Mouse (Mus musculus) MEL-GATA-1-ER (cell line): ENCODE data around the gene Slc43a1.

Experiments
- DNase-seq: peaks from one replicate; pipeline ENCODE4 v3.0.0-alpha.2; 2012; ENCODE audit warnings: low read depth; ENCODE audit errors: extremely low read depth

Slc43a1 gene

DNA sequence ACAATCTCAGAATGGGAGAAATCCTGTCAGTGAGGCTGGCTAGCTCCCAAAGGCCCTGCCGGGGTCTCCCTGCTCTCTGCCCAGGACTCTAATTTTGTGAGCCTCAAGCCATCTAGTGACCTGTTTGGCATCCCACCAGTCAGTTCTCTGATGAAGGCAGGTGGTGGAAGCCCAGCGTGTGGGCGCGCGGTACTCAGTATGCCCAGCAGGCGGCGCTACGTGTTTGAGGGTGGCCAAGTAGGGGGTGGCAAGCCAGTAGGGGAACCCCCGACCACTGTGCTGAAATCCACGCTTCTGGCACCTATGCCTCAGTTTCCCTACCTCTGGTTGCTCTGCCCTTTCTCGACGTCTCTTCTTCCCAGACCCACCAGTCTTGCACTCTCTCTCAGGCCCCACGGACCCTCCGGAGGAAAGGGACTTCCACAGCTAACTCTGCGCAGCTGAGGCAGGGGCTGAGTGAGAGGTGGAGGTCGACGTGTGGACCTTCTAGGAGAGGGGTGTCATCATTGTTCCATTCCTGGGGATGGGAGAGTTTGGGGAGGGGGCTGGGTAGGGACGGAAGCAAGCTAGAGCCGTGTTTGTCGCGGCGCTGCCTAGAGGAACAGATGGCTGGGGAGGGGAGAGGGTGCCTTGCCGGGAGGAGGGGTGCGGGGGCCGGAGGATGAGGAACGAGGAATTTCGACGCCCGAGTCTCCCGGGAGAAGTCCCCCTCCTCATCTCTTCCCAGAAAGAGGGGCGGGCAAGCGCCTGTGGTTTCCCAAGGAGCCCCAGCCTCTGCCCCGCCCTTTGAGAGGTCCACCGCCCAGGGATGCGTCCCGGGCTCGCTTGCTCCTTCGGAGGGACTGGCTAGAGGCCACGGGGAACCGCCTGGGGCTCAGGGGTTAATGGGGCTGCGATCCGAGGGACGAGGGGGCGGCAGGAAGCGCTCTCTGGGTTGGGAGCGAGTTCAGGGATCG is 27.2 kb downstream of the Slc43a1 start:
- DNase-seq = no peak

DNA sequence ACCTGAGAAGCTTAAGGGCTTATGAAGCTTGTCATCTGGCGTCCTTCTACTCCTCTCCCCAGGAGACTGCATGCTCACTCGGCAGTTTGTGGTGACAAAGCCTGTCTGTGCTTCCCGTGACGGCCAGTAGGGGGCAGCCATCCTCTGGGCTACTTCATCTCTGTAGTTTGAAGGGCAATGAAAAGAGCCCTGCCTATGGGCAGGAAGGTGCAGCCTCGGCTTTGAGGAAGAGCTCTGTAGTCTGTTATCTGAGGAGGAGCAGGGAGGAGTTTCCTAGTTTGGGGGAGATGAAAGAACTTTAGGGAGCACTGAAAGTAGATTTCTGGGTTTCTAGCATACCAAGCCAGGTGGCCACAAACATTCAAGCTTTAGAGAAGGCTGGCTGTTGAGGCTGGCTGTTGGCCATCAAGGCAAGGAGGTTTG is 29.9 kb downstream of the Slc43a1 start:
- peak; percentile 96 for DNase-seq

DNA sequence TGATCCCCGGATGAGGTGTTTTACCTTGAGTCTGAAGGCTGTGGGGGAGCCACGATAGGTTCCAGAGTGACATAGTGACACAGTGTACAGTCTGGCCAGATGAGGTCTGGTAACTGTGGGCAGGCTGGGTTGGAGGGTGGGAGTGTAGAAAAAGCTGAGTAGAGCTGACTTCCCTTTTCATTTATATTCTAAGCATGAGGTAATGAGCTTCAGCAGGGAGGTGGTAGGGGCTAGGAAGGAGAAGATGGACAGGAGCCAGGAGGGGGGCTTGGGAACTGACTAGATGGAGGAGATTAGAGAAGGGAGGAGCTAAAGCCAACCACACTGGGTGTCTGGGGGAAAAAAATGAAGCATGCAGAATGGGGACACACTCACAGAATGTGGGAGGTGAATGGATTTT is 30.3 kb downstream of the Slc43a1 start:
- peak; percentile 64 for DNase-seq

DNA sequence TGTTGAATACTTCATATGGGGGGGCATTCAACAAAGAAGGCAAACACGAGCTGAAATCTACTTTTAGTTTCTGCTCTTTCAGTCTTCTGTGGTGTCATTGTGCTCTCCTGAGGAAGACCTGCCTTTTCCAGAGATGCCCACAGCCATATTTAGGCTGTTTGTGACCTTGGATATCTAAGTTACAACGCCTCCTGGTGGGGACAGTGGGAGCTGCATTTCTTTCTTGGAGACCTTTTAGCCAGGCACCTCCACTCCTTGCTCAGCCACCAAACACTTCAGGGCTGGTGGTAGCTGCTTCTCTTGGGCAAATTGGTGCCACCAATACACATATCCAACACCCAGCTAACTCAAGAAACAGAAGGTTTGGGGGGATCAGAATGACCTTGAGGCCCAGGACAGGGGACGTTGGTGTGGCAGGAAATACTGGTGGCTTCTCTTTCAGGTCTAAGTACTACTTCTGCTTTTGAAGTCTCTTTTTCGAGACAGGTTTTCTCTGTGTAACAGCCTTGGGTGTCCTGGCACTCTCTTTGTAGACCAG is 32.0 kb downstream of the Slc43a1 start:
- DNase-seq = peak; percentile 46

DNA sequence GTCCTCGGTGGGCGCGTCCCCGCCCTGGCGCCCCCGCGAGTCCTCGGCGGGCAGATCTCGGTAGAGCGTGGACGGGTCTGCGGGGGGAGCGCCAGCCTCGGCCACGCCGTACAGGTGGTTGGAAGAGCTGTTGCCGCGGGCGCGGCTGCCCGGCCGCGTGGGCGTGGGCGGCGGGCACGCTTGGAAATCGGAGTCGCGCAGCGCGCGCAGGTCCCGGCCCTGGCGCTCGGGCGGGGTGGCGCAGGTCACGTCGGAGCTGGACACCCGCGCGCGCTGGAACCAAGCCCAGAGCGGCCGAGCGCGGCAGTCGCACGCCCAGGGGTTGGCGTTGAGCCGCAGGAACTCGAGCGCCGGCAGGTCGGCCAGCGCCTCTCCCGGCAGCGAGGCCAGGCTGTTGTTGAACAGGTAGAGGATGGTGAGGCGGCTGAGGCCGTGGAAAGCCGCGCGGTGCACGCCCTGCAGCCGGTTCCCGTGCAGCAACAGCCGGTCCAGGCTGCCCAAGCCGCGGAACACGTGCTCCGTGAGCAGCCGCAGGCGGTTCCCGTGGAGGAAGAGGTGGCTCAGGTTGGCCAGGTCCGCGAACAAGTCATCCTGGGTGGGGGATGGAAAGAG is 33.6 kb downstream of the Slc43a1 start:
- no peak for DNase-seq

DNA sequence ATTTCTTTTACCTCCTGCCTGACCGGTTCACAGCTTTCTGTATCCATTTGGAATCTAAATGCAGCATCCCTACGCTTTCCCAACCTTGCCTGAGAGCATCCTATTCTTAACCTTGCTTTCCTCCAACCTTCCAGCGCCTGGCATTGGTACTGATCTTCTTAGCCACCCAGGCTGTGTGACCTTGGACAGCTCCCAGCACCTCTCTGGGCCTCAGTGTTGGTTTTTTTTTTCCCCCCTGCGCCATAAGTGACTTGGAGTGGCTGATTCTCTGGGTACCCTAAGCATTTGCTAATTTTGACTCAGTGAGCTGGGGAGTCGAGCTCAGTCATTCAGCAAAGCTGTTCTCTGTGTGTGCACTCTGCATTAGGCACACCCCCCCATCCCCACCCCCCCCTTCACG is 37.2 kb downstream of the Slc43a1 start:
- DNase-seq = no peak

DNA sequence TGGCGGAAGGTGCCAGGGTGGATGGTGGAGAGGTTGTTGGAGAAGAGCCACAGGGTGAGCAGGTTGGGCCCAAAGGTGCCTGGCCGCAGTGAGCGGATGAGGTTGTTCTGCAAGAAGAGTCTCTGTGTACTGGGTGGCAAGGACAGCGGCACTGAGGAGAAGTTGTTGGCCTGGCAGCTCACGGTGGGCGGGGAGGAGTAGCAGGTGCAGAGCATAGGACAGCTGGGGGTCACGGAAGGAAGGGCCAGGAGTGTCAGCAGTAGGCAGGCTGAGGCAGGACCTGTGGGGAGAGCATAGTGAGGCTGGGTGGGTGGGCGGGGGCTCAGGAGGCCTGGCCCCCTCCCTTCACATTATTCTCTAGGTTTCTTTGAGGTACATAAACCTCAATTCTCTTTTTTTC is 41.9 kb downstream of the Slc43a1 start:
- DNase-seq = no peak

DNA sequence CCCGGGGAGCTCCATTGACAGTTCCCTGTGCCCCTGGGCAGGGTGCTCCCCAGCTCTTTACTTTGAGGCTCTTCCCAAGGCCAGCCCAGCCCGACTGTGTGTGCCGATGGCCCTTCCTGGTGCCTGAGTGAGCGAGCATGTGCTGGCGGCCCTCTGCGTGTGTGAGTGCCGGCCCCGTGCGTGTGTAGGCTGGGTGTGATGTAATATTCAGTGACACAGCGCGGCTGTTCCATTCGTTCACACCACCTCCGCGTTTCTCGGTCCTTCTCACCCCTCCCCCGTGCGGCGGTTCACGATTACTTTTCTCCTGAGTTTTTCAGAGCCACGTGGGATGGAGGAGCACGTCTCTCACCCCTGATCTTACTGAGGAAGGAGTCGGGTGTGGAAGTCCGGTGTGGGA is 44.0 kb downstream of the Slc43a1 start:
- DNase-seq = no peak

DNA sequence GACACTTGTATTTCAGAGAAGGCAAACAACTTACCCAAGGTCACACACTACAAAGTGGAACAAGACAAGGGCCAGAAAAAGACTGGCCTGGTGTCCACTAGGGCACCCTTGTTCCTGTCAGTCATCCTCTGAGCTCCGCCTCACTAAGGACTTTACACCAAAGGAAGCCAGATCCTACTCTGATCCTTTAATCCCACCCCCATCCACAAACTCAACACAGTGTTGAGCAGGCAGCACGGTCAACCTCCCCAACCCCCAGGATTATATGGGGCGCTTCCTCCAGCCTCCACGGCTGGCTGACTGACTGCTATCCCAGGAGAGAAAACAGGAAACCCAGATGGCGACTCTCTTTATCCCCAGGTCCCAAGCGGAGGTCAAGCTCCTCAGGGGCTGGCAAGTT is 44.4 kb downstream of the Slc43a1 start:
- DNase-seq = no peak

DNA sequence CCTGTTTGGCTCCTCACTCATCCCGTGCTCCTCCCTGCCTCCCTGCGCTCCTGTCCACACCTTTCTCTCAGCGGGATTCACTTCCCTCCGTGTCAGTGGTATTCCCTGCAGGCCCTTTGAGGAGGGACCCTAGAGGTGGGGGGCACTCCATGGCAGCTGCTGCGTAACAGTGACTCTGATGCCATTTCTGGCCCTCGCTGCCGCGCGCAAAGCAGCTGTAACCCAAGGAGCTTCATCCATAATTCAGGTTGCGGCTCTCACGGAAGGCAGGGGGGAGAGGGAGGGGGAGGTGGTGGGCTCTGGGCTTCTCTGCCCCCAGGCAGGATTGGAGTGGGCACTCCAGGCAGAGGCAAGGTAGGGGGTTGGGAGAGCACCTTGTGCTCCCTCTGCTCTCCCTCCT is 44.9 kb downstream of the Slc43a1 start:
- no peak for DNase-seq

DNA sequence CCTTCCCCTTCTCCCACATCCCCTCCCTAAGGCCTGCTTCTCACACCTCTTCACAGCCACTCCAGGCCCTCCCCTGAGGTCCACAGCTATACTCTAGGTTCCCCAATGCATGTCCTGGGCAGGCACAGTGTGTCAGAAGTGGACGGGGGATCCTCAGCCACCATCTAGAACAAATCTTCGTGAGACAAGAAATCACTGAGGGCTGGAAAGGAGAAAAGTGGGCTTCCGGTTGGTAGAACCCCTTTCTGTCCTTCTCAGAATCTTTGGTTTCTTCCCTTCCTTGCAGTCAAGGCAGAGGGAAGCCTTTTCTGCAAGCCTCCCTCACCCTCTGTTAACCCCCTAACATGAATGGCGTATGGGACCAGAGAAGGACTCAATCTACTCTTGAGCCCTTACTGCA is 45.3 kb downstream of the Slc43a1 start:
- DNase-seq = no peak

DNA sequence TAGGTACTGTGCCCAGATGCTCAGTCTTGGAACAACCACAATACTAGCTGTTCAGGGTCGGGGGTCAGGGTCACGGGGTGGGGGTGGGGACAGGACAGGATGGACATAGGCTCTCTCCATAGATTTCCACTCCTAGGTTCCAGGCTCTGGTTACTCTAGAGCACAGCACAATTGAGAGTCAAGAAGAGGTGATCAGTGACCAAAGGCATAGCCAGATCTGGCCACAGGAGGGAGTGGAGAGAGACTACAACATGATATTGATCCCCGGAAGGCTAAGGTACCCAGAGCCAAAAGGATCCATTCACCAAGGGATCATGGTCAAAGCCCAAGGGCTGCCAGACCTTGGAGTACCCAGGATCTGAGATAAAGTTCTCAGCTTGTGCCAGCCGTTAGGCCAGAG is 46.0 kb downstream of the Slc43a1 start:
- DNase-seq = no peak

DNA sequence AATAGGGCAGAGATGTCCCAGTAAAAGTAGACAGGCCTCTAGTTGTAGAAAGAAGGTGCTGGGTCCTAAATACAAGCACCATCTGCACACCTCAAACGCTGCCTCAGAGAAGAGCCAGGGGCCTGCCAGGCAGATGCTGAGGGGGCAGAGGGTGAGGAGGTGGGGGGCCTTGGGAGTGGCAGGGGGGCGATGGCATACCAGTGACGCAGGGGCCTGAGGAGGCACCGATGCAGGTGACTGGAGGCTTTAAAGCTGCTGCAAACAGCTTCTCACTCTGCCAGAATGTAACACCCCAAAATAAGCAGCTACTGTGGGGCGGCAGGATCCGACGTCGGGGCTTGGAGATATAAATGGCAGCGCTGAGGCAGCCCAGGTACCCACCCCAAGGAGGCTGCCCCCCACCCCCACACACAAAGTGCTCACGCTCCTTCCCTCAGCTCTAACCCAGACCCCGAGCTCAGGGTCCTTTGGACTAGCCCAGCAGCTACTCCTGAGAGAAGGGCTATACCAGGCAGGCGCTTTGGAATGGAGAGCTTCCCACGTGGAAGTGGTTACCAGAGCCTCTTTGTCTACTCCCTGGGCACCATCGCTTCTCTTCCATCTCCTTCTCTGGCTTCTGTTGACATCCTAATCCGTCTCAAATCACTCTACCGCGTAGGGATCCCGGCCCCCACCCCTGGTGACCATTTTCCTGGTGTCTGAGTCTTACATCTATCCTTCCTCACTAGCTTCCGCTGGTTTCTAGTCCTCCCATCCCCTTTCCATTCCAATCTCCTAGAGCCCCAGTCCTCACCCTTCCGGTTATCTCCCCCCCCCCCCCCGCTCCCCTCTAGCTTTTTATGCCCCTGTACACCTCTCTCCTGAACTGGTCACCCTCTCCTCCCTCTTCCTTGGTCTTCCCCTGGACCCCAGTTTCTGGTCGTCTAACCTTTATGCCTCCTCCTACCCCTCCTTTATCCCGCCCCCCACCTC is 46.7 kb downstream of the Slc43a1 start:
- no peak for DNase-seq

DNA sequence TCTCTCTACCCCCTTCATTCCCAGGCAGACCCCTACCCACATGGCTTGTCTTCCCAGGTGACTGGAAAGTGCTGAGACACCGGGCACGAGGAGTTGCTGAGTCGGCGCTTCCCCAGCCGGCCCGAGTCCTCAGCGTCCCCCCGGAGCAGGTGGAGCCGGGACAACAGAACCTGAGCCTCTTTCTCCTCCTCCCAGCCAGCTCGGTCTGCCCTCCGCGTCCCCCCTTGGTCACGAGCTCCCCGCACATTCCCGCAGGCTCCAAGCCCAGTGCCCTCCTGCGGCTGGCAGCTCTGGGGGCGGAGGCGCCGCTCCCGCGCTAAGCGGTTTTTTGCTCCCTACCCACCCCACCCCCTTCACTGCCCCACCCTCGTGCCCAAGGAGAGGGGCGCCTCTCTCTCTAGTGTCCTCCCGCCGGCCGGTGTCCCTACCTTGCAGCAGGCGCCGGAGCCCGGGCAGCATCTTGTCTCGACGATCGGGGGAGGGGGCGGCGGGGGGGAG is 47.6 kb downstream of the Slc43a1 start, which contains the start of gene Rtn4rl2:
Rtn4rl2 (minus strand) TSS at position 477 of the 498 bp plus-strand sequence.
- no peak for DNase-seq

DNA sequence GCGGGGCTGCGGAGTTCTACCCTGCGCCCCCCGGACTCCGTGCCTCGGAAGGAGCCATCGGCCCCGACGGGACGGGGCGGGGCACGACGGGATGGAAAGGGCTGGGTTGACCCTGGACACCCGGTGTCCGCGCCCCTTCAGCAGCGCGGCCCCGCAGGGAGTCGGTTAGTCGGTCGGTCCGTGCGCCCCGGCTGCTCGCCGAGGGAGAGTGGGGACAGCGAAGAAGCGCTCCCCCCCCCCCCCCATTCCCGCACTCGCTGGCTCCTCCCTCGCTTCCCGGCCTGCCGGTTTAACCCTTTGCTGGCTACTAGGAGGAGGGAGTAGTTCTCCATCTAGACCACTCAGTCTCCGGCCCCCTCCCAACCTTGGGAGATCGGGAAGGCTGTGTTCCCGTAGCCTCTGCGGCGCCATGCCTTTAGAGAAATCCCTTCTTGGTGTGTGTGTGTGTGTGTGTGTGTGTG is 48.2 kb downstream of the Slc43a1 start:
- no peak for DNase-seq

DNA sequence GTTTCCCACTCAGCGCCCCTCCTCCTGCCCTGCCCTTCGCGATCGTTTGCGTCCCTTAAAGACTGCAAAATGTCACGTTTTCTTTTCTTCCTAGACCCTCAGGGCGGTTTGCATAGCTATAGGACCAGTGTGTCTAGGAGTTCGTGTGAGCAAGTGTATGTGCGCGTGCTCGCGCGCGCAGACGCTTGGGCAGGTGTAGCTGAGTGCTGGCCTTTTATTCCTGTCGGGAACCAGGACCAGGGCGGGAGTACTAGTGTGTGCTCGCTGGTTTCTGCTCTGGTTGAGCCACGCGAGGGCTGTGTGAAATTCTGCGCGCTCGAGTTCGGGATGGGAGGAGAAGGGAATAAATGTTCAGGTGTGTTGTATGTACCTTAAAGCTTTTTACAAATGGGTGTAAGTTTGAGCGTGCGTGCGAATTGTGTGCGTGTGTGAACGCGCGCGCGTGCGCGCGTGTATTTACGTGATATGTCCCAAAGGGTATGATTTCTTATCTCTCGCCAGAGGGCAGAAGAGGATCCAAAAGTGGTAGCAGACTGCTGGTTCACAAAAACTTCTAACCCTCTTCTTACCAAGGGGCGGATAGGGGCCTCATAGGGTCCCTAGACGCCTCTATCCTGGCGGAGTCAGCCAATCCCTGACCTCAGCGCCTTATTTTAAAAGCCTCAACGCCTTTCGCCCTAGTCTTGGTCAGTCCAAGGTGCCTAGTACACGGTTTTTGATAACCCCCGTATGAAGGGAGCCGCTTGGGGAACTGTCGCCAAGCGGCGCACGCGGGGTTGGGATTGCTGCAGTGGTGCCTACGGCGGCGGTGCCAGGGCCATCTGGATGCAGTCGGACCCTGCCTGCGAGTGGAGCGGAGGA is 49.0 kb downstream of the Slc43a1 start:
- DNase-seq = peak; percentile 52

DNA sequence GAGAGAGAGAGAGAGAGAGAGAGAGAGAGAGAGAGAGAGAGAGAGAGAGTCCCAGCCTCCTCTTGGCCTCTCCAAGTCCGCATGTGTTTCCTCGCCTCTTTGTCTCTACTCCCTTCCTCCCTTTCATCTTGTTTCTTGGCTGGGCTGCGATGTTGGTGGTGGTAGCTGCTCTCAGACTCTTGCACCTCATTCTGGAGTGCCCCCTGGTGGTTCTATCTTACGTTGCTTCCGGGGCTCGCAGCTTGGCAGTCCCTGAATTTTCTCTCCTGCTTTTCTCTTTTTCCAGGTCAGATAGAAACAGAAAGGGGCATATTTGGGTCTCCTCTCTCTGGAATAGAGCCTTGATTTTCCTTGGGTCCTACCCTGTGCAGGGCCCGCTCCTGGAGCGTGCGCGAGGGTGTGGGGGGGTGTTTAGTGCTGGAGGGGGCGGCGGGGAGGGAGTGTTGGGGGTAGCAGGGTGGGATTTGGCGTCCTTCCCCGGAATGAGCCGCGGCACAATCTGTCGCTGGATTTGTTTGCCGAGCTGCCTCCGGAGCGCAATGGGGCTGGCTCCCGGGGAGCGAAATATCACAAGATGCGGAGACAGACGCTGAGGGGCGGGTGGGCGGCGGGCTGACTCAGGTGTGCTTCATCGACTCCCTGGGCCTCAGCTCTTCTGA is 50.1 kb downstream of the Slc43a1 start:
- DNase-seq = peak; percentile 71

DNA sequence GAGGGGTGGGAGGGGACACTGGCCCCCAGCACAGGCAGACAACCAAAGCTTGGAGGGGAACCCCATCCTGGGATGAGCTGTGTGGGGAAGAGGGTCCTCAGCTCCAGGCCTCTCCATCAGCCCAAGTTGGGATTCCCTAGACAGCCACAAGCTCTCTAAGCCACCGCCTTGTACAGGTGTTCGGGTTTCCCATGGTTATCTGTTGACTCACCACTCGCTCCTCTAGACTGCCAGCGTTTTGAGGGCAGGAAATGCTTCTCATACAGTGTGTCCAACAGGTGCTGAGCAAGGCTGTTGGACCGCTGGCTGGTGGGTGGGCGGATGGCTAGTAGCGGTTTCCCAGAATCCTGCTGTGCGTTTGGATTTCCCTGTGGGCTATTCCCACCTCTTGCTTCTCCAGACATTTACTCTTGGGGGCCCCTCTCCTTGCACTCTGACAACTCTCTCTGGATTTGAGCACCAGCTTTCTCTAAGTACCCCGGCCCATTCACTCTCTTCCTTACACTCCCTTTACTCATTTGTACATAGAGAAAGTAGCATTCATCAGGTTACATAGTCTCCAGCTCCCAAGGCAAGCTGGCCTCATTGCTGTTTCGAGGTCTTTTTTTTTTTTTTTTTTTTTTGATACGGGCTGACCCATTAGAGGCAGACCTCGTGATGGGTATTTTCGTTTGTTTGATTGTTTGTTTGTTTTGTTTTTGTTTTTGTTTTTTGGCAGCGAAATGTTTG is 50.8 kb downstream of the Slc43a1 start:
- no peak for DNase-seq

DNA sequence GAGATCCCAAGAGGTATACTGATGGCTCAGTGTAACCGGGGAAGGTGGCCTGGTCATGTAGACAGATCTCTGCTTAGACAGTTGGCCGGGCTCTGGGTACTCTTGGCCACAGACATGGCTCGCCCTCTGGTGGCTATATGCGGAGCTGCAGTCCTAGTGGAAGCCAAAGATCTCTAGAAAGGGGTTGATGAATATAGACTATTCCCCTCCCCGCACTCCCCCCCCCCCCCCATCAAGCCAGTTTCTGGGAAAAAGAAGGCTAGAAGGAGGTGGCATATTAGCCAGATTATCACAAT is 51.3 kb downstream of the Slc43a1 start:
- DNase-seq = peak; percentile 57
